Mouse (Mus musculus): Measurements from ENCODE around the gene Snrpa1.

DNA sequence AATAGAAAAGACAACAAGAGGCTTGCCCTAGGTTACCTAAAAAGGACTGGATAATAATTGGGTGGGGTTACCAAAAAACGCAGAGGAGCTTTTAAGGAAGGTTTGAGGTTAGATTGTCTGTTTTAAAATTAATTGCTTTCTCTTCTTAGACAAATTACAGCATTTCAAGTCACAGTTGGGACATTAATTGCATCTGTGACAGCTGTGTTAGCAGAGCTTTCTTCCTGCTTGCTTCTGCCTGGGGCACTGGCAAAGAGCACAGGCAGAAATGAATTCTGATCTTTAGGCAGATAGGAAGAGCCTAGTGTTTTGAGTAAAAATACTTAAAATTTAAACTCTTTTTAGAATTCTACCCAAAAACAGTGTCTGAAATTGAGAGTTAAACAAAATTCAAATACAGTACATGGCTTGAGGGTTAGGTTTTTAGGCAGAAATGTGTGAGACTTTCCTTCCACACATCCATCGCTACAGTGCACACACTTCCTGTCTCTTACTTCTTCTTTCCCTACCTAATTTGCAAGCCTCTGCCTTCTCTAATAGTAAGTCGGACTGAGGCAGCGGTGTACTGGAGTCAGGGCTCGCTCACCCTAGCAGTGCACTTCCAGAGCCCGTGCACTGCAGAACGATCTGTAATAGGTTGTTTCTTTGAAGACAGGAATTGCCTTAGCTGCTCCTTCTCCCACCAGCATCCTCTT, 62.0 kb downstream of the Snrpa1 start:
- TF ChIP-seq CTCF (IDR thresholded peaks at IDR 0.05; ENCODE audit: low read depth, low read length) (no peak), GATA1 (IDR thresholded peaks at IDR 0.05; ENCODE audit: borderline replicate concordance, low read length) (no peak)
